Mouse (Mus musculus) heart, adult 2 months (tissue): Measurements from ENCODE around the gene Csnk2a2. TPM values are rescaled to one million over a fixed set of nuclear protein-coding genes. Genes with fewer than 3 reads are reported as not detected.
A peak's percentile ranks its signal among the peaks of the same experiment; 100 is the strongest.

Experiments used
- DNase-seq, 2 experiments: peaks; one replicate each; pipeline ENCODE4 v3.0.0; 2021
- H3K27ac ChIP-seq: fragments of 200-600 bp; 2 replicates; pipeline ENCODE4 v1.8.1; 2022
- H3K27me3 ChIP-seq: fragments of 200-500 bp; 2 replicates; pipeline ENCODE4 v1.6.1; 2012; ENCODE audit warnings: mild to moderate bottlenecking, low read length, inconsistent platforms, mixed read lengths; ENCODE audit not compliant: control insufficient read depth, insufficient read depth
- H3K36me3 ChIP-seq: fragments of 200-500 bp; 2 replicates; pipeline ENCODE4 v1.6.1; 2012; ENCODE audit warnings: low read length, inconsistent platforms; ENCODE audit not compliant: control insufficient read depth, insufficient read depth
- H3K4me1 ChIP-seq: fragments of 200-500 bp; 2 replicates; pipeline ENCODE4 v1.6.1; 2011; ENCODE audit warnings: low read length; ENCODE audit not compliant: control insufficient read depth, insufficient read depth
- H3K4me3 ChIP-seq: fragments of 200-600 bp; 2 replicates; pipeline ENCODE4 v1.8.1; 2022
- H3K79me2 ChIP-seq: fragments of 200-500 bp; replicated peaks from 2 replicates; pipeline ENCODE4 v1.6.1; 2012; ENCODE audit warnings: mild to moderate bottlenecking, inconsistent platforms, low read length, moderate library complexity, mixed read lengths; ENCODE audit not compliant: control insufficient read depth, insufficient read depth
- H3K9ac ChIP-seq: fragments of 200-500 bp; 2 replicates; pipeline ENCODE4 v1.6.1; 2012; ENCODE audit warnings: low read depth, mild to moderate bottlenecking, control low read depth, inconsistent platforms, low read length, mixed read lengths
- CTCF ChIP-seq: fragments of 200-600 bp; IDR thresholded peaks from 2 replicates; pipeline ENCODE4 v1.8.1; 2022; ENCODE audit warnings: antibody characterized with exemption, mild to moderate bottlenecking, moderate library complexity
- EP300 ChIP-seq: fragments of 200-500 bp; IDR thresholded peaks from 2 replicates; pipeline ENCODE4 v1.6.1; 2011; ENCODE audit warnings: low read depth, low read length, control low read depth; ENCODE audit not compliant: insufficient read depth
- POLR2A ChIP-seq: fragments of 200-500 bp; IDR thresholded peaks from 2 replicates; pipeline ENCODE4 v1.6.1; 2011; ENCODE audit warnings: mild to moderate bottlenecking, low read depth, low read length, control low read depth; ENCODE audit not compliant: insufficient read depth
- WGBS: fragments of 180-500 bp; shearing (Covaris S2); methylation state at CpG from one replicate; pipeline ENCODE4 v1.1.7; 2018; 5-methylcytosine and 5-hydroxymethylcytosine counted together
- intact Hi-C: fragments of 180-260 bp; cut with DNase I; formaldehyde crosslinking; loops from one replicate; pipeline ENCODE4 v1.15.1; 2025
- polyA plus RNA-seq: library from polyadenylated mRNA; depleted of rRNA; stranded (reverse); fragments of >200 nt; gene quantifications from 2 replicates; pipeline ENCODE4 v1.2.3, GENCODE M21; 2012; rRNA removed
- total RNA-seq, 2 experiments: library from RNA; stranded (reverse); gene quantifications; 2 replicates each; pipeline ENCODE4 v1.2.3; 2021

Csnk2a2 gene
- total and polyA plus RNA-seq, 3 experiments = 11.0 to 31.0 (median 28.6) TPM

DNA sequence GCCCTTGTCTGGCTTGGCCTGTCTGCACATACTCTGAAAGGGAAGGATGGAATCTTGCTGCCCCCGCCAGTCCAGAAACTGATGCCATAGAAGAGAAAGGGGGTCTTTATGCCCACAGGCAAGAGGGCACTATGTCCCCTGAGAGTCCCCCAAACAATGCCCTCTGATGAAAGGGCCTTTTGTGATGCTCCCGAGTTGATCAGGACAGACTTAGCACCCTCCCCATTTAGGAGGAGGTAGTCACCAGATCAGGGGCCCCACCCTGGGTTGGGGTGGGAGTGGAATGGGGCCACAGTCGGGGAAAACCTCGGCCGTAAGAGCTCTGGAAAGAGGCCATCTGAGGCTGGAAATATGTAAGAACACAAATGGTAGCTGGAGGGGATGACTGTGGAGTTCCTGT lies 92.6 kb downstream of the Csnk2a2 start:
- TF ChIP-seq CTCF = no peak
- TF ChIP-seq EP300 = no peak
- TF ChIP-seq POLR2A = no peak
- no peak for DNase-seq
- intact Hi-C loops = no loop called here
- Histone ChIP-seq H3K79me2 (no peaks in the 10 kb centered on the region), H3K4me1 (peaks cover 17% of the 10 kb centered on the region), H3K36me3 (no peaks in the 10 kb centered on the region), H3K4me3 (no peak overlapping the region), H3K9ac (no peak overlapping the region), H3K27ac (peak overlapping the region; percentile 54), H3K27me3 (no peaks in the 10 kb centered on the region)
- WGBS = 44% methylated on average over 5 of the region's 5 CpGs

DNA sequence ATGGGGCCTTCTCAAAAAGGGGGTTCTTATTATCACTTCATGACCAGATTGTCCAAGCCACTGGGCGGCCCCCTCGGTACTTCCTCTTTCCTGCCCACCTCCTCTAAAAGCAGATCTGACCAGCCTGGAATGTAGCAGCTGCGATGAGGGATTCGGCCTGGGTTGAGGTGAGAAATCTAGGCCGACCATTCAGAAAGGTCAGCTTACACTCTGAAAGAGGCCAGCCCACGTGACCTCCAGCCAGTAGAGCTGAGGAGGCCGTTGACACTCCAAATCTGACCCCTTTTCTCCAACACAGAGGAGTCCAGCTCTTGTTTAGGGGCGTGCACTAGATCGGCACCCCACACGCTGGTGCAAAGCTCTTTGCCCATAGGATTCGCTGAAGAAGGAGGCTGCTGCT lies 93.1 kb downstream of the Csnk2a2 start:
- Histone ChIP-seq H3K27me3 (no peaks in the 10 kb centered on the region), H3K27ac (peak overlapping the region; percentile 54), H3K36me3 (no peaks in the 10 kb centered on the region), H3K9ac (no peak overlapping the region), H3K4me1 (peaks cover 20% of the 10 kb centered on the region), H3K79me2 (no peaks in the 10 kb centered on the region), H3K4me3 (no peak overlapping the region)
- 49% methylated on average over 11 of the region's 11 CpGs for WGBS
- intact Hi-C loops = no loop called here
- TF ChIP-seq CTCF (no peak), POLR2A (no peak), EP300 (no peak)
- no peak for DNase-seq

Other genes starting within 250 kb of the Csnk2a2 start
- gene Cngb1, start 183.5 kb downstream of the Csnk2a2 start, total RNA-seq = under 1 TPM; 0.61 to 0.63 TPM
- gene Cngb1, start 183.5 kb downstream of the Csnk2a2 start, polyA plus RNA-seq = 1.00 and 1.2 TPM in 2 replicates
- not detected for gene Tepp, start 179.5 kb downstream of the Csnk2a2 start, total RNA-seq
- gene Tepp, start 179.5 kb downstream of the Csnk2a2 start, polyA plus RNA-seq = 0.44 and 0.59 TPM in 2 replicates
- 1 to 10 TPM; 7.6 to 8.1 TPM for gene Zfp319, start 158.1 kb downstream of the Csnk2a2 start, total RNA-seq
- 5.5 and 7.3 TPM in 2 replicates for gene Zfp319, start 158.1 kb downstream of the Csnk2a2 start, polyA plus RNA-seq
- 10 to 100 TPM; 12.2 to 15.2 TPM for gene Usb1, start 157.8 kb downstream of the Csnk2a2 start, total RNA-seq
- gene Usb1, start 157.8 kb downstream of the Csnk2a2 start, polyA plus RNA-seq = 23.9 and 31.1 TPM in 2 replicates
- gene Mmp15, start 137.8 kb downstream of the Csnk2a2 start, total RNA-seq = 10 to 100 TPM; 53.4 to 67.5 TPM
- gene Mmp15, start 137.8 kb downstream of the Csnk2a2 start, polyA plus RNA-seq = 56.7 and 58.4 TPM in 2 replicates
- 10 to 100 TPM; 21.8 to 24.2 TPM for gene Cfap20, start 55.2 kb downstream of the Csnk2a2 start, total RNA-seq
- 27.4 and 35.2 TPM in 2 replicates for gene Cfap20, start 55.2 kb downstream of the Csnk2a2 start, polyA plus RNA-seq
- gene Ccdc113, start 44.0 kb upstream of the Csnk2a2 start, total RNA-seq = not detected
- 0.14 TPM in 1 of 2 replicates, not detected in the other for gene Ccdc113, start 44.0 kb upstream of the Csnk2a2 start, polyA plus RNA-seq
- gene Prss54, start 86.3 kb upstream of the Csnk2a2 start, total RNA-seq = not detected
- gene Prss54, start 86.3 kb upstream of the Csnk2a2 start, polyA plus RNA-seq = not detected in 2 replicates
- gene Gins3, start 143.4 kb upstream of the Csnk2a2 start, total RNA-seq = 1 to 10 TPM; 1.2 to 1.3 TPM
- gene Gins3, start 143.4 kb upstream of the Csnk2a2 start, polyA plus RNA-seq = 0.47 and 0.94 TPM in 2 replicates
- 100 to 1,000 TPM; 147 to 152 TPM for gene Ndrg4, start 186.9 kb upstream of the Csnk2a2 start, total RNA-seq
- gene Ndrg4, start 186.9 kb upstream of the Csnk2a2 start, polyA plus RNA-seq = 370 and 528 TPM in 2 replicates
- gene Setd6, start 225.8 kb upstream of the Csnk2a2 start, total RNA-seq = 10 to 100 TPM; 14.3 to 15.3 TPM
- gene Setd6, start 225.8 kb upstream of the Csnk2a2 start, polyA plus RNA-seq = 8.0 and 13.1 TPM in 2 replicates